Mouse (Mus musculus) neural tube, embryonic 15.5 days (tissue): ENCODE measurements at regions not wholly inside any gene's neighbourhood (a gene's known extent, or its start where the extent isn't known, plus 50 kb on each side); places are given as distances from the start of the nearest gene placed in this dataset.

Experiments
- ATAC-seq: fragments of 200-750 bp; cut with Nextera tagmentation; 2 replicates; pipeline ENCODE4 v1.8.0; 2017; ENCODE audit warnings: mild to moderate bottlenecking, moderate TSS enrichment, moderate library complexity; ENCODE audit not compliant: low FRiP score
- H3K27ac ChIP-seq: fragments of 300-500 bp; sonication (generic); replicated peaks from 2 replicates; pipeline ENCODE4 v1.5.1; 2015; ENCODE audit warnings: mild to moderate bottlenecking, inconsistent platforms
- H3K27me3 ChIP-seq: fragments of 300-500 bp; sonication (generic); replicated peaks from 2 replicates; pipeline ENCODE4 v1.6.1; 2015; ENCODE audit warnings: inconsistent platforms
- H3K36me3 ChIP-seq: fragments of 300-500 bp; sonication (generic); 2 replicates; pipeline ENCODE4 v1.6.1; 2015; ENCODE audit warnings: inconsistent platforms
- H3K4me1 ChIP-seq: fragments of 300-500 bp; sonication (generic); 2 replicates; pipeline ENCODE4 v1.6.1; 2015; ENCODE audit warnings: inconsistent platforms
- H3K4me2 ChIP-seq: fragments of 300-500 bp; sonication (generic); 2 replicates; pipeline ENCODE4 v1.6.1; 2015; ENCODE audit warnings: inconsistent platforms, mild to moderate bottlenecking, moderate library complexity
- H3K4me3 ChIP-seq: fragments of 300-500 bp; sonication (generic); replicated peaks from 2 replicates; pipeline ENCODE4 v1.5.1; 2015; ENCODE audit warnings: mild to moderate bottlenecking, inconsistent platforms
- H3K9ac ChIP-seq: fragments of 300-500 bp; sonication (generic); replicated peaks from 2 replicates; pipeline ENCODE4 v1.6.1; 2015; ENCODE audit warnings: mild to moderate bottlenecking, inconsistent platforms
- H3K9me3 ChIP-seq: fragments of 300-500 bp; sonication (generic); replicated peaks from 2 replicates; pipeline ENCODE4 v1.6.1; 2016; ENCODE audit warnings: inconsistent platforms
- WGBS: fragments of 180-500 bp; shearing (Covaris S2); methylation state at CpG from one replicate; pipeline ENCODE4 v1.1.7; 2015; ENCODE audit warnings: mixed read lengths; 5-methylcytosine and 5-hydroxymethylcytosine counted together

GRCm38 (mm10) chr13:60438177-60438576, 163.6 kb upstream of the Dapk1 start:
- no peaks in the 10 kb centered on the region for H3K36me3 ChIP-seq
- H3K27me3 ChIP-seq, result no peaks in the 10 kb centered on the region
- H3K4me1 ChIP-seq, result no peaks in the 10 kb centered on the region
- H3K27ac ChIP-seq, result no peak overlapping the region
- no peak overlapping the region for H3K4me2 ChIP-seq
- H3K9me3 ChIP-seq, result no peaks in the 10 kb centered on the region
- H3K4me3 ChIP-seq, result no peak overlapping the region
- no peak overlapping the region for H3K9ac ChIP-seq
- WGBS, result 99% methylated on average over 2 of the region's 2 CpGs
- no peak for ATAC-seq

DNA sequence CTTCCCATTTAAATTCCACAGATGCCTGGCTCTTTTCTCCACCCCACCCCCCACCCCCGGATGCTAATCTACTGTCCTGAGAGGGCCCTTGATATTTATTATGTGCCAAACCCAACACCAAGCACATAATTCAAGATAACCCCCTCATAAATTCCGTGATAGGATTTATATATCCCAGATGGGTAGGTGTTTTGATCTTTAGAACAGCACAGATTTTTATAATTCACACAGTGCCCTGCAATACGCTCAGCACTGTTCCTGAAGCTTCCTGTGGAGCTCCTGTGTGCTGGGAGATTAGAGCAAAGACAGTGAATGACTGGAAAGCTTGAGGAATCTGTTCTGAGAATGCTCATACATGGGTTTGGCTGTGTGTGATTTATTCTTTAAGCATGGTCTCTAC, 161.2 kb upstream of the Dapk1 start:
- Histone ChIP-seq H3K4me1 (no peaks in the 10 kb centered on the region), H3K4me3 (no peak overlapping the region), H3K9ac (no peak overlapping the region), H3K9me3 (no peaks in the 10 kb centered on the region), H3K36me3 (no peaks in the 10 kb centered on the region), H3K27me3 (no peaks in the 10 kb centered on the region), H3K4me2 (no peak overlapping the region), H3K27ac (no peak overlapping the region)
- no peak for ATAC-seq
- 37% methylated on average over 3 of the region's 3 CpGs for WGBS

- ATAC-seq, result no peak
- Histone ChIP-seq H3K4me1 (no peaks in the 10 kb centered on the region), H3K4me3 (no peak overlapping the region), H3K9me3 (no peaks in the 10 kb centered on the region), H3K4me2 (no peak overlapping the region), H3K36me3 (no peaks in the 10 kb centered on the region), H3K27ac (no peak overlapping the region), H3K9ac (no peak overlapping the region), H3K27me3 (no peaks in the 10 kb centered on the region)
- WGBS, result 87% methylated on average over 5 of the region's 5 CpGs
Measured at GRCm38 (mm10) chr13:60445164-60445563, 156.6 kb upstream of the Dapk1 start.

GRCm38 (mm10) chr13:60446926-60447325, 154.8 kb upstream of the Dapk1 start:
- 66% methylated on average over 5 of the region's 5 CpGs for WGBS

GRCm38 (mm10) chr13:60450721-60451506, 150.8 kb upstream of the Dapk1 start:
- 59% methylated on average over 10 of the region's 10 CpGs for WGBS
- no peak overlapping the region for H3K27ac ChIP-seq
- H3K9ac ChIP-seq, result no peak overlapping the region
- no peaks in the 10 kb centered on the region for H3K27me3 ChIP-seq
- ATAC-seq, result no peak
- H3K36me3 ChIP-seq, result no peaks in the 10 kb centered on the region
- H3K9me3 ChIP-seq, result no peaks in the 10 kb centered on the region
- H3K4me3 ChIP-seq, result no peak overlapping the region
- H3K4me2 ChIP-seq, result no peak overlapping the region
- H3K4me1 ChIP-seq, result peaks cover 4% of the 10 kb centered on the region; the same call in 1 of the 2 replicates

More at GRCm38 (mm10) chr13:60446926-60447325, 154.8 kb upstream of the Dapk1 start:
- no peak for ATAC-seq
- no peak overlapping the region for H3K9ac ChIP-seq
- H3K9me3 ChIP-seq, result no peaks in the 10 kb centered on the region
- H3K4me1 ChIP-seq, result no peaks in the 10 kb centered on the region
- no peak overlapping the region for H3K4me2 ChIP-seq
- no peak overlapping the region for H3K4me3 ChIP-seq
- H3K27me3 ChIP-seq, result no peaks in the 10 kb centered on the region
- H3K27ac ChIP-seq, result no peak overlapping the region
- no peaks in the 10 kb centered on the region for H3K36me3 ChIP-seq

DNA sequence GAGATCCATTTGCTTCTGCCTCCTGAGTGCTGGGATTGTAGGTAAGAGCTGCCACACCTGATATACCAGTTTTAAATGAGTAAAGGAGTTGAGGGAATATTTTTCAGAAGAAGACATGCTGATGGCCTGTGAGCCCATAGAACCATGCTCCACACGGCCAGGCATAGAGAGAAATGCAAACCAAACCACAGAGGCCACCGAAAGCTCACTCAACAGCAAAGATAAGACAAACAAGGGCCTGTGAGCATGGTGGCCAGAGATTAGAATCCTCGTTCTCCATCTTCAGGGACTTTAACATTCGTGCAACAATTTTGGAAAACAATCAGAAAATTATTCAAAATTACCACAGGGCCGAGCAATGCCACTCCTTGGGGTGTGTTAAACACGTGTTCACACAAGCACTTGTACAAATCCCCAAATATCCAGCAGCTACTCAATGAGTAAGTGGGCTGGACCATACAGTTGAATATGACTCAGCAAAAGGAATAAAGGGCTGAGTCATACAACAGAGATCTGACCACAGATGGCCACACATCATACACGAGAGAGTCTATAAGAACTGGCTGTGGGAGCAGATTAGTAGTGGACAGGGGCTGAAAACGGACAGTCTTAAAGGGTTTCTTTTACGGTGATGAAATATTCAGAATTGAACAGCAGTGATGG, 147.8 kb upstream of the Dapk1 start:
- Histone ChIP-seq H3K36me3 (no peaks in the 10 kb centered on the region), H3K4me2 (no peak overlapping the region), H3K27me3 (no peaks in the 10 kb centered on the region), H3K4me3 (no peak overlapping the region), H3K27ac (no peak overlapping the region), H3K9ac (no peak overlapping the region), H3K9me3 (no peaks in the 10 kb centered on the region), H3K4me1 (peaks cover 4% of the 10 kb centered on the region; the same call in 1 of the 2 replicates)
- no peak for ATAC-seq
- WGBS, result 93% methylated on average over 9 of the region's 9 CpGs

DNA sequence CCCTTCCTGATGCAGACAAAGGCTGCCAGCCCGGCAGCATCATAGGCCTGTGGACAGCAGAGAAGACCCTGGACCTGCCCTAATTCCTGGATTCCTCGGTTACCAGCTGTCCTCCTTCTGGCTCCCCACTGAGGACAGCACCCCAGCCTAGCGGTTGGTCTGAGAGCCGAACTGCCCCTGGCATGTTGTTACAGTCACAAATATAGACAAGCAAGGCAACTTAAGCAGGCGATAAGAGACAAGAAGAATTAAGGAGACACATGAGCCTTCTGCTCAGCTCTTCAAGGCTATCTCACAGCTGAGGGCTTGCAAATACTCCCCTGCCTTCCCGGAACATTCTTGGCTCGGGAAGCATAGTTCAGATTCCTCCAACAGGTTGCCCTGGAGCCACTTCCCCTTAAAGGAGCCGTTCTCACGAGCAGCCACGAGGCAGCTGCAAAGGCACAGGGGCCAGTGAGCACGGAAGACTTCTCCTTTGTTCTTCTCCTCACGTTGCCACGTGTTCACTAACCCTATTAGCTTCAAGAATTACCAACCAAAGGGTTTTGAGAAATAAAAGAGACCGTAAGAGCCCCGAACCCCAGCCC, 146.6 kb upstream of the Dapk1 start:
- H3K4me3 ChIP-seq, result no peak overlapping the region
- no peaks in the 10 kb centered on the region for H3K36me3 ChIP-seq
- H3K9me3 ChIP-seq, result no peaks in the 10 kb centered on the region
- no peak for ATAC-seq
- no peak overlapping the region for H3K27ac ChIP-seq
- no peaks in the 10 kb centered on the region for H3K27me3 ChIP-seq
- H3K4me1 ChIP-seq, result peaks cover 4% of the 10 kb centered on the region; the same call in 1 of the 2 replicates
- WGBS, result 37% methylated on average over 15 of the region's 15 CpGs
- H3K4me2 ChIP-seq, result 0 out of 2 replicates have a peak overlapping the region, but pooled peaks have one; percentile 9
- H3K9ac ChIP-seq, result no peak overlapping the region

DNA sequence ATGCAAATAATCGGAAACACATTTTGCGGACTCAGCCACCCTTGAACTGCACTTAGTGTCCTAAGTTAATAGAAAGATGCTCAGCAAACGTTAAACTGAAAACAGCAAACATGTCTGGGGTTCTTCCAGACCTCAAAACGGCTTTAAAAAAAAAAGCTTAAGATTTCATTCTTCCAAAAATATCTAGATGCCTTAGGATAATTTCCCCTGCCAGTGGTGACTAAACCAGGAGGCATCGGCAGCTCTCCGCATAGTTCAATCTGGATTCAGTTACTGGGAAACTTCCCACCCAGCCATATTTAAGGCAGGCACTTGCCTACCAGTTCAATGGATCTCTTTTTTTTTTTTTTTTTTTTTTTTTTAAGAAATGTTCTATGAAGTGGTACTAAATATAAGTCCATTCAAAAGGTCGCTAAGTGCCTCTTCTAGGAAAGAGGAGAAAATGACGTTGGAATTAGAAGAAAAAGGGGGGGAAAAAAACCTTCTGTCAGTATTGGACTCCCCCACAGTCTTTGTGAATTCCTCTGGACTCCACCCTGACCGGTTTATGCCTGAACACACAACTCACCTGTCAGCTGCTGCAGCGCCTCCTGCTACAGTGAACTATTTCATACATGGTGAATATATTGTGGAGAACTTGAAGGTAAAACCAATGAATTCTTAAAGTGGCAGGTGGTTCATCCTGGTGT, 145.7 kb upstream of the Dapk1 start:
- no peak overlapping the region for H3K4me3 ChIP-seq
- H3K36me3 ChIP-seq, result no peaks in the 10 kb centered on the region
- H3K9me3 ChIP-seq, result no peaks in the 10 kb centered on the region
- no peak overlapping the region for H3K27ac ChIP-seq
- no peak for ATAC-seq
- no peak overlapping the region for H3K9ac ChIP-seq
- WGBS, result 82% methylated on average over 10 of the region's 10 CpGs
- H3K4me2 ChIP-seq, result no peak overlapping the region
- H3K27me3 ChIP-seq, result no peaks in the 10 kb centered on the region
- H3K4me1 ChIP-seq, result peaks cover 4% of the 10 kb centered on the region; the same call in 1 of the 2 replicates

DNA sequence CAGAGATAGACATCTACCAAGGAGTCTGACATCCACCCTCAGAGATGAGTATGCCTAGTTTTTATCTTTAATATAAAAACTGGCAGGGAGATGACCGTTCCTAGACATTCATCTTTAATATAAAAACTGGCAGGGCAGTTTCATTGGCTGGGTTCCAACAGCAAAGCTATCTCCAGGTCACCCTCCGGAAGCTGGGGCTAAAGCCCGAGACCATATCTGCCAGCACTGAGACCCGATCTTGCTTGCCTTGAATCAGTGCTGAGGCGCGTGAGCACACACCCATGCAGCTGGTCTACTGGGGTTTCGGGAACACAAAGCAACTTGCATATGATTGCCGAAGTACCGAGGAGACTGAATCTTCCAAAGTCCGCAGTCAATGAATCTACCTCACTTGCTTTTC, 144.5 kb upstream of the Dapk1 start:
- no peak overlapping the region for H3K4me2 ChIP-seq
- no peak overlapping the region for H3K4me3 ChIP-seq
- H3K9ac ChIP-seq, result no peak overlapping the region
- H3K4me1 ChIP-seq, result peaks cover 4% of the 10 kb centered on the region; the same call in 1 of the 2 replicates
- no peak overlapping the region for H3K27ac ChIP-seq
- ATAC-seq, result no peak
- no peaks in the 10 kb centered on the region for H3K36me3 ChIP-seq
- no peaks in the 10 kb centered on the region for H3K27me3 ChIP-seq
- 93% methylated on average over 10 of the region's 10 CpGs for WGBS
- H3K9me3 ChIP-seq, result no peaks in the 10 kb centered on the region

DNA sequence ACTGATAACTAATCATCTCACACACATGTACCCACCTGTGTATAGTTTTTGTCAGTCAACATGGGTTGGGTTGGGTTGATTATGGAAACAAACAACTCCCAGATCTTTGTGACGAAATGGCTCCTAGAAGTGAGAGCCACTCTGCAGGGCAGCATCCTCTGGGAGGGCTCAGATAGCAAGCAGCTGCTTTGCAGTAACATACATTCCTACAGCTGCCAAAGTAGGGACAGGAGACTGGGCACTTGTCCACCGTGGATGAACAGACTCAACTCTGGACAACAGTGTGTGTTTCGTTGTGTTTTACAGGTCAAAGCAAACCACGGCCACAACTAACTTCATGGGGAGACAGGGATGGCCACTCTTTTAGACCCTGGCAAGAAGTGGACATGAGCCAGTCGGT, 142.7 kb upstream of the Dapk1 start:
- Histone ChIP-seq H3K4me3 (no peak overlapping the region), H3K4me1 (peaks cover 4% of the 10 kb centered on the region; the same call in 1 of the 2 replicates), H3K4me2 (no peak overlapping the region), H3K27ac (no peak overlapping the region), H3K27me3 (no peaks in the 10 kb centered on the region), H3K9ac (no peak overlapping the region), H3K36me3 (no peaks in the 10 kb centered on the region), H3K9me3 (no peaks in the 10 kb centered on the region)
- no peak for ATAC-seq
- WGBS, result 93% methylated on average over 5 of the region's 5 CpGs

DNA sequence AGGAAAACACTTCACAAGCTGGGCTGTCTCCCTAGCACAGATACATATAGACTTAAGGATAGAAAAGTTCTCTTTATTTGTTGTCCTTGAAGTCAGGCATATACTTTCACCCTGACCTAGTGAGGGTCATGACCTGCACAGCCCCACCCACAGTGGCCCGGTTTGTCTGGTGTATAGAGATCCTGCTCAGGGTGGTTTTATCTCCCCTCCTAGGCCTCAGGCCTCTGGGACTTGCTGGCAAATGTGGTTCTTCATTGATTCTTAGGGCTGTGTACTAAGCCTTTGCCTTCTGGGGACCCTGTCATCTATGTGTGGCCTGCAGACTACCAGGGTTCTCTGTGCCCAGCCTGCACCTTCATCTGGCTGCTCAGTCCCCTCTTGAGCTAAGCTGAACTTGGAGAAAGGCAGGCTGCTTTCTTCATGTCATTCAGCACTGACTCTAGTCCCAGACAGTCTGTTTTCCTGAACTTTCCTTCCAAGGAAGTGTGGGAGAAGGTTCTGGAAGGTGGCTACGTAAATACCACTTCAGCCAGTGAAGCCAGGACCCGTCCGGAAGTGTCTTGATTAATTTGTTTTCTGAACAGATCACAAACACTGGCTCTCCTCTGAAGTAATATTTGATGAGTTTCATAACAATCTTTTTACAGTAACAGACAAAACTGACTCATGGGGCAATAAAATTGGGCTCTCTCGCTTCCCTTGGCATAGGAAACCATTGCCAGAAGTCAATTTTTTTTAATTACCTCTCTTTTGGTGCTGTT, 135.0 kb upstream of the Dapk1 start:
- H3K36me3 ChIP-seq, result no peaks in the 10 kb centered on the region
- no peak for ATAC-seq
- 84% methylated on average over 5 of the region's 5 CpGs for WGBS
- no peaks in the 10 kb centered on the region for H3K27me3 ChIP-seq
- no peak overlapping the region for H3K9ac ChIP-seq
- peaks cover 5% of the 10 kb centered on the region for H3K4me1 ChIP-seq
- H3K4me3 ChIP-seq, result no peak overlapping the region
- H3K9me3 ChIP-seq, result no peaks in the 10 kb centered on the region
- H3K4me2 ChIP-seq, result no peak overlapping the region
- no peak overlapping the region for H3K27ac ChIP-seq
